Mouse (Mus musculus) forebrain, embryonic 13.5 days (tissue): ENCODE data around the gene C87436. TPM values are rescaled to one million over a fixed set of nuclear protein-coding genes. Genes with fewer than 3 reads are reported as not detected.
A peak's percentile ranks its signal among the peaks of the same experiment; 100 is the strongest.
"Not testable (repeated sequence)": the region's sequence is repeated elsewhere in the genome, so short reads cannot be mapped to it uniquely, and the experiment has no call there.

Experiments used
- ATAC-seq: fragments of 200-750 bp; cut with Nextera tagmentation; 2 replicates; pipeline ENCODE4 v1.8.0; 2017
- H3K27ac ChIP-seq: fragments of 300-500 bp; sonication (generic); 2 replicates; pipeline ENCODE4 v1.5.1; 2015; ENCODE audit warnings: inconsistent platforms, mild to moderate bottlenecking, moderate library complexity
- H3K27me3 ChIP-seq: fragments of 300-500 bp; sonication (generic); 2 replicates; pipeline ENCODE4 v1.6.1; 2015; ENCODE audit warnings: mild to moderate bottlenecking, inconsistent platforms
- H3K36me3 ChIP-seq: fragments of 300-500 bp; sonication (generic); 2 replicates; pipeline ENCODE4 v1.6.1; 2015; ENCODE audit warnings: mild to moderate bottlenecking, inconsistent platforms; ENCODE audit not compliant: poor library complexity, severe bottlenecking
- H3K4me1 ChIP-seq: fragments of 300-500 bp; sonication (generic); 2 replicates; pipeline ENCODE4 v1.6.1; 2015; ENCODE audit warnings: inconsistent platforms
- H3K4me2 ChIP-seq: fragments of 300-500 bp; sonication (generic); 2 replicates; pipeline ENCODE4 v1.6.1; 2015; ENCODE audit warnings: inconsistent platforms, mild to moderate bottlenecking, moderate library complexity
- H3K4me3 ChIP-seq: fragments of 300-500 bp; sonication (generic); 2 replicates; pipeline ENCODE4 v1.5.1; 2015; ENCODE audit warnings: mild to moderate bottlenecking, inconsistent platforms
- H3K9ac ChIP-seq: fragments of 300-500 bp; sonication (generic); 2 replicates; pipeline ENCODE4 v1.6.1; 2015; ENCODE audit warnings: mild to moderate bottlenecking, inconsistent platforms
- H3K9me3 ChIP-seq: fragments of 300-500 bp; sonication (generic); replicated peaks from 2 replicates; pipeline ENCODE4 v1.6.1; 2016; ENCODE audit warnings: inconsistent platforms
- WGBS: fragments of 180-500 bp; shearing (Covaris S2); methylation state at CpG from one replicate; pipeline ENCODE4 v1.1.7; 2015; 5-methylcytosine and 5-hydroxymethylcytosine counted together
- polyA plus RNA-seq: library from polyadenylated mRNA; unstranded; fragments of >200 nt; fragmentation: Nextera tagmentation; extraction: Ambion mirVana; gene quantifications from 2 replicates; pipeline ENCODE4 v1.2.1, GENCODE M21; 2015

Gene C87436
- polyA plus RNA-seq, 1 experiment from 2014 or later: 34.1 TPM

GRCm38 (mm10) chr6:86489945-86490344 is 51.8 kb downstream of the C87436 start:
- Histone ChIP-seq H3K4me1 (peaks cover 19% of the 10 kb centered on the region), H3K27me3 (no peaks in the 10 kb centered on the region), H3K9ac (no peak overlapping the region), H3K27ac (no peak overlapping the region), H3K9me3 (no peaks in the 10 kb centered on the region), H3K4me2 (no peak overlapping the region), H3K4me3 (no peak overlapping the region), H3K36me3 (no peaks in the 10 kb centered on the region)
- no peak for ATAC-seq
- 98% methylated on average over 2 of the region's 2 CpGs for WGBS

GRCm38 (mm10) chr6:86490413-86490812 is 52.2 kb downstream of the C87436 start:
- ATAC-seq, H3K4me3 ChIP-seq: not testable (repeated sequence)
- WGBS: 90% methylated on average over 8 of the region's 8 CpGs

GRCm38 (mm10) chr6:86493469-86494263 is 55.5 kb downstream of the C87436 start:
- Histone ChIP-seq H3K4me1 (no peaks in the 10 kb centered on the region), H3K9me3 (no peaks in the 10 kb centered on the region), H3K4me2 (no peak overlapping the region), H3K27ac (no peak overlapping the region), H3K9ac (no peak overlapping the region), H3K4me3 (no peak overlapping the region), H3K27me3 (no peaks in the 10 kb centered on the region), H3K36me3 (no peaks in the 10 kb centered on the region)
- WGBS: 74% methylated on average over 13 of the region's 13 CpGs
- ATAC-seq: no peak

More at GRCm38 (mm10) chr6:86490413-86490812, 52.2 kb downstream of the C87436 start:
- not testable (repeated sequence) for H3K4me2 ChIP-seq, H3K9ac ChIP-seq, H3K36me3 ChIP-seq, H3K27ac ChIP-seq, H3K9me3 ChIP-seq, H3K27me3 ChIP-seq
- peaks cover 19% of the 10 kb centered on the region for H3K4me1 ChIP-seq

GRCm38 (mm10) chr6:86494767-86495166 is 56.6 kb downstream of the C87436 start:
- ATAC-seq: no peak
- Histone ChIP-seq H3K9ac (no peak overlapping the region), H3K27me3 (no peaks in the 10 kb centered on the region), H3K36me3 (no peaks in the 10 kb centered on the region), H3K4me2 (no peak overlapping the region), H3K27ac (no peak overlapping the region), H3K9me3 (no peaks in the 10 kb centered on the region), H3K4me3 (no peak overlapping the region), H3K4me1 (no peaks in the 10 kb centered on the region)
- 92% methylated on average over 7 of the region's 7 CpGs for WGBS

- 44% methylated on average over 3 of the region's 3 CpGs for WGBS
- ATAC-seq: no peak
- H3K9ac ChIP-seq: no peak overlapping the region
Measured at GRCm38 (mm10) chr6:86495661-86496060, 57.5 kb downstream of the C87436 start.

GRCm38 (mm10) chr6:86496127-86496526 is 58.0 kb downstream of the C87436 start:
- Histone ChIP-seq H3K27me3 (no peaks in the 10 kb centered on the region), H3K9me3 (no peaks in the 10 kb centered on the region), H3K27ac (no peak overlapping the region), H3K36me3 (no peaks in the 10 kb centered on the region), H3K4me3 (no peak overlapping the region), H3K4me1 (no peaks in the 10 kb centered on the region), H3K9ac (no peak overlapping the region), H3K4me2 (no peak overlapping the region)
- WGBS: 83% methylated on average over 8 of the region's 8 CpGs
- ATAC-seq: no peak

More at GRCm38 (mm10) chr6:86495661-86496060, 57.5 kb downstream of the C87436 start:
- H3K4me2 ChIP-seq: no peak overlapping the region
- no peaks in the 10 kb centered on the region for H3K9me3 ChIP-seq
- no peak overlapping the region for H3K27ac ChIP-seq
- H3K4me3 ChIP-seq: no peak overlapping the region
- H3K27me3 ChIP-seq: no peaks in the 10 kb centered on the region
- no peaks in the 10 kb centered on the region for H3K36me3 ChIP-seq
- H3K4me1 ChIP-seq: no peaks in the 10 kb centered on the region

- 70% methylated on average over 5 of the region's 5 CpGs for WGBS
- Histone ChIP-seq H3K36me3 (no peaks in the 10 kb centered on the region), H3K4me3 (no peak overlapping the region), H3K9ac (no peak overlapping the region), H3K9me3 (no peaks in the 10 kb centered on the region), H3K27me3 (no peaks in the 10 kb centered on the region), H3K27ac (no peak overlapping the region), H3K4me2 (no peak overlapping the region), H3K4me1 (no peaks in the 10 kb centered on the region)
- ATAC-seq: no peak
Measured at GRCm38 (mm10) chr6:86496585-86496984, 58.4 kb downstream of the C87436 start.

- Histone ChIP-seq H3K36me3 (no peaks in the 10 kb centered on the region), H3K27me3 (no peaks in the 10 kb centered on the region), H3K4me3 (no peak overlapping the region), H3K9ac (peak overlapping the region; percentile 10; the same call in 1 of the 2 replicates), H3K4me1 (no peaks in the 10 kb centered on the region), H3K9me3 (no peaks in the 10 kb centered on the region), H3K4me2 (no peak overlapping the region), H3K27ac (no peak overlapping the region)
- 32% methylated on average over 13 of the region's 13 CpGs for WGBS
- ATAC-seq: no peak
Measured at GRCm38 (mm10) chr6:86497071-86497815, 59.1 kb downstream of the C87436 start.

GRCm38 (mm10) chr6:86497942-86498732 is 60.0 kb downstream of the C87436 start:
- Histone ChIP-seq H3K9me3 (no peaks in the 10 kb centered on the region), H3K36me3 (no peaks in the 10 kb centered on the region), H3K27me3 (no peaks in the 10 kb centered on the region), H3K9ac (no peak overlapping the region), H3K4me1 (no peaks in the 10 kb centered on the region), H3K27ac (no peak overlapping the region), H3K4me2 (no peak overlapping the region), H3K4me3 (no peak overlapping the region)
- 77% methylated on average over 11 of the region's 11 CpGs for WGBS
- no peak for ATAC-seq

GRCm38 (mm10) chr6:86499571-86500109 is 61.5 kb downstream of the C87436 start:
- no peak overlapping the region for H3K9ac ChIP-seq
- H3K4me1 ChIP-seq: no peaks in the 10 kb centered on the region
- no peaks in the 10 kb centered on the region for H3K9me3 ChIP-seq

GRCm38 (mm10) chr6:86503513-86503912 is 65.3 kb downstream of the C87436 start:
- H3K36me3 ChIP-seq: no peaks in the 10 kb centered on the region
- H3K4me2 ChIP-seq: no peak overlapping the region
- H3K4me3 ChIP-seq: no peak overlapping the region
- no peak overlapping the region for H3K9ac ChIP-seq
- no peaks in the 10 kb centered on the region for H3K27me3 ChIP-seq
- ATAC-seq: no peak
- no peaks in the 10 kb centered on the region for H3K4me1 ChIP-seq
- 90% methylated on average over 4 of the region's 4 CpGs for WGBS
- H3K27ac ChIP-seq: no peak overlapping the region
- no peaks in the 10 kb centered on the region for H3K9me3 ChIP-seq

More at GRCm38 (mm10) chr6:86499571-86500109, 61.5 kb downstream of the C87436 start:
- H3K27me3 ChIP-seq: no peaks in the 10 kb centered on the region
- no peak overlapping the region for H3K27ac ChIP-seq
- no peaks in the 10 kb centered on the region for H3K36me3 ChIP-seq
- no peak overlapping the region for H3K4me2 ChIP-seq
- no peak overlapping the region for H3K4me3 ChIP-seq
- no peak for ATAC-seq
- WGBS: 70% methylated on average over 5 of the region's 5 CpGs
